Mouse (Mus musculus): ENCODE results near the gene Hist1h2bk.
A peak's percentile ranks its signal among the peaks of the same experiment; 100 is the strongest.
"Not testable (repeated sequence)": the region's sequence is repeated elsewhere in the genome, so short reads cannot be mapped to it uniquely, and the experiment has no call there.

Gene Hist1h2bk

DNA sequence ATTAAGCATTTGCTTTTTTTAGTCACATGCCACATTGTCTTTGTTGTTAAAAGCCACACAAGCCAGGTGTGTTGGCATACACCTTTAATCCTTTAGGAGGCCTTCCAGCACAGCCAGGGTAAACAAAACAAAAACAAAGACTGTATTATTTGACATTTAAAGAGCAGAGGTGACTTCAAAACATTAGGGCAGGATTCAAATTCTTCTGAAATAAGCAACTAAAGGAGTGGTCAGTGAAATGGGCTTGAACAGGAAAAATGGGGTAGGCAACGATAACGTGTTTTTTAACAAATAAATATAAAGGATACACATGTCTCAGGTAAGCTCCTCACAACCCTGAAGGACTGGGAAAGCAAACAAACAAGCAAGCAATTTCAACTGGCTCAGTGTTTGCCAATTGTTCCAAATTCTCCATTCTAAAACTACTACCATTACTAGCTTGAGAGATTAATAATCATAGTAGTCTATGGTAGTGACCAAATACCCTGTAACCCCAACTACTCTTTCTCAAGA, 4.3 kb downstream of the Hist1h2bk start:
- DNase-seq (ENCODE audit: extremely low read depth, low read depth) = no peak

DNA sequence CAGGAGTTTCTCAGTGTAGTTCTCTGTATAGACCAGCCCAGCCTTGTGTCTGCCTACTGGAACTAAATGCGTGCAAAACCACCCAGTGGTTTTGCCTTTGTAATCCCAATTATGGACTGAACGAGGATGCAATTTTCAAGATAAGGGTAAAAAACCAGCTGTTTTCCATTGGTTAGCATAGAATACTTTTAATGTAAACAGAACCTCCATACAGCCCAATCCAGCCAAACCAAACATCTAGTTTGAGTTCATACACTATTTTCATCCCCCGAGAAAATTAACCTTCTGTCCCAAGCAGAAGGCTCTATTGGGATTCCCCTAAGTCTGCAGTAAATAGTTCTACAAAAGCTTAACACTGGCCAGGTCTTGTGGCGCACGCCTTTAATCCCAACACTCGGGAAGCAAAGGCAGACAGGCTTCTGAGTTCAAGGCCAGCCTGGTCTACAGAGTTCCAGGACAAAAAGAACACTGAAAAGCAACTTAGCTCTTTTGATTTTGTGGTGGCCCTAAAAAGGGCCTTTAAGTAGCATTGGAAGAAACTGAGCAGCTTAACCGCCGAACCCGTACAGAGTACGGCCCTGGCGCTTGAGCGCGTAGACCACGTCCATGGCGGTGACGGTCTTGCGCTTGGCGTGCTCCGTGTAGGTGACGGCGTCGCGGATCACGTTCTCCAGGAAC, 4.9 kb downstream of the Hist1h2bk start:
- peak; percentile 86 for DNase-seq (ENCODE audit: extremely low read depth, low read depth)

DNA sequence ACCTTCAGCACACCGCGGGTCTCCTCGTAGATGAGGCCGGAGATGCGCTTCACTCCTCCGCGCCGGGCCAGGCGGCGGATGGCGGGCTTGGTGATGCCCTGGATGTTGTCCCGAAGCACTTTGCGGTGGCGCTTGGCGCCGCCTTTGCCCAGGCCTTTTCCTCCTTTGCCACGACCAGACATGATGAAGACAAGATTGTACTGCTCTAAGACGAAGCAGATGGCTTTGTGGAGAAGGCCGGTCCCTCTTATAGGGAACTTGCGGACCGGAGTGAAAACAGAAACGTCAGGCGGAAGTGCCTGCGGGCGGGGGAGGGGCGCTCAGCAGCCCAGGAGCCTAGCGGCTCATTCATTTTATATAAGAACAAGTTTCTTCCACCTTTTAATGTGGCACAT, 5.5 kb downstream of the Hist1h2bk start, which contains the start of gene Hist1h4i:
Gene Hist1h4i (minus strand): TSS at position 221 of the 395 bp plus-strand sequence.
- DNase-seq (ENCODE audit: extremely low read depth, low read depth) = peak; percentile 89

DNA sequence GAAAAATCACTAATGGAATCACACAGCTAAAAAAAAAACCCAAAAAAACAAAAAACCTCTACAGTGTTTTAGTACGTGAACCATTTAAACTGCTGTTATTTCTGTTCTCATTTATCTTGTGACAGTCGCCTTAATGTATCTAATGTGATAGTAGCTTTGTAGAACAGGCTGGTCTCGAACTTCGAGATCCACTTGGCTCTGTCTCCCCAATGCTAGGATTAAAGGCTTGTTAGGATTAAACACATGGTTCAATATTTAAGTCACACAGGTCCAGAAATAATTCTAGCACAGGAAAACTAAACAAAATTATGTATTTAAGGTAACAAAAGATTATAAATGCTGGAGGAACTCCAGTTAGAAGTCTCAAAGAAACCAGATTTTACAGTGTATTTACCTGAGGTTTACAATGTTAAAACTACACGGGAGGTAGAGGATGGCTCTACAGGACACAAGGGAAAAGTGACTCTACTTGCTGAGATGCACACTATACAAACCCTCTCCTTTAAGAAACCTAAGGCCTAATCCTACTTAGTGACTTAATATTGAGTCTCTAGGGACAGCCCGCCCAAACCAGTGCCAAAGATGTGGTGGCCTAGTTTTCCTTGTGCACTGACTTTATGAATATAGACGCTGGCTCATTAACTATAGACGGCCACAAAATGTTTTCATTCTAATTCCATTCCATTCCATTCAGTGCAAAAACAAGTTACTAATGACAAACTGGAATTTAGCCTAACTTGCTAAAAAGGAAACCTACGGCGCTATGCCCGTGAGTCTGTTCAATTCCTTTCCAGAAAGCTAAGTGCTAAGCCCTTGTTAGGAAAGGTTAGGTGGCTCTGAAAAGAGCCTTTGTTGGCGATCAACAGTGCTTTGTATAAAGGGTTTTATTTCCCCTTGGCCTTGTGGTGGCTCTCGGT, 6.2 kb downstream of the Hist1h2bk start:
- no peak for DNase-seq (ENCODE audit: extremely low read depth, low read depth)

DNA sequence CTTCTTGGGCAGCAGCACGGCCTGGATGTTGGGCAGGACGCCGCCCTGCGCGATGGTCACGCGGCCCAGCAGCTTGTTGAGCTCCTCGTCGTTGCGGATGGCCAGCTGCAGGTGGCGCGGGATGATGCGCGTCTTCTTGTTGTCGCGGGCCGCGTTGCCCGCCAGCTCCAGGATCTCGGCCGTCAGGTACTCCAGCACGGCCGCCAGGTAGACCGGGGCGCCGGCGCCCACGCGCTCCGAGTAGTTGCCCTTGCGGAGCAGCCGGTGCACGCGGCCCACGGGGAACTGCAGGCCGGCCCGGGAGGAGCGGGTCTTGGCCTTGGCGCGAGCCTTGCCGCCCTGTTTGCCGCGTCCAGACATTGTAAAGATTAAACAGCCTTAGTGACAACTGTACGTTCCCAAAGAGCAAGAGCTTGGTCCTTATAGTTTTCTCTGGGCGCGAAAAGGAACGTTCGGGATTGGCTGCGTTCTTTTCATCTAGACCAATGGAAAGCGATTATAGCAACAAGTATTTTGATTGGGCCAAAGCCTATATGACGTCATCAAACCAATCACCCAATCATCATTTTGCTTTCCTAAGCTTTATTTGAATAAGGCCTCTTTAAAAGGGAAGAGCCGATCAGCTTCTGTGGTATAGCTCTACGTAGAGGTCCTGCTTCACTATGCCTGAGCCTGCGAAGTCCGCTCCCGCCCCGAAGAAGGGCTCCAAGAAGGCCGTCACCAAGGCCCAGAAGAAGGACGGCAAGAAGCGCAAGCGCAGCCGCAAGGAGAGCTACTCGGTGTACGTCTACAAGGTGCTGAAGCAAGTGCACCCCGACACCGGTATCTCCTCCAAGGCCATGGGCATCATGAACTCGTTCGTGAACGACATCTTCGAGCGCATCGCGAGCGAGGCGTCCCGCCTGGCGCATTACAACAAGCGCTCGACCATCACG, 7.2 kb downstream of the Hist1h2bk start, which contains the start of the genes Hist1h2ag and Hist1h2bj:
Gene Hist1h2ag (minus strand): TSS at position 377 of the 935 bp plus-strand sequence.
Gene Hist1h2bj (plus strand): TSS at position 647 of the 935 bp plus-strand sequence.
- DNase-seq (ENCODE audit: extremely low read depth, low read depth) = peak; percentile 99

DNA sequence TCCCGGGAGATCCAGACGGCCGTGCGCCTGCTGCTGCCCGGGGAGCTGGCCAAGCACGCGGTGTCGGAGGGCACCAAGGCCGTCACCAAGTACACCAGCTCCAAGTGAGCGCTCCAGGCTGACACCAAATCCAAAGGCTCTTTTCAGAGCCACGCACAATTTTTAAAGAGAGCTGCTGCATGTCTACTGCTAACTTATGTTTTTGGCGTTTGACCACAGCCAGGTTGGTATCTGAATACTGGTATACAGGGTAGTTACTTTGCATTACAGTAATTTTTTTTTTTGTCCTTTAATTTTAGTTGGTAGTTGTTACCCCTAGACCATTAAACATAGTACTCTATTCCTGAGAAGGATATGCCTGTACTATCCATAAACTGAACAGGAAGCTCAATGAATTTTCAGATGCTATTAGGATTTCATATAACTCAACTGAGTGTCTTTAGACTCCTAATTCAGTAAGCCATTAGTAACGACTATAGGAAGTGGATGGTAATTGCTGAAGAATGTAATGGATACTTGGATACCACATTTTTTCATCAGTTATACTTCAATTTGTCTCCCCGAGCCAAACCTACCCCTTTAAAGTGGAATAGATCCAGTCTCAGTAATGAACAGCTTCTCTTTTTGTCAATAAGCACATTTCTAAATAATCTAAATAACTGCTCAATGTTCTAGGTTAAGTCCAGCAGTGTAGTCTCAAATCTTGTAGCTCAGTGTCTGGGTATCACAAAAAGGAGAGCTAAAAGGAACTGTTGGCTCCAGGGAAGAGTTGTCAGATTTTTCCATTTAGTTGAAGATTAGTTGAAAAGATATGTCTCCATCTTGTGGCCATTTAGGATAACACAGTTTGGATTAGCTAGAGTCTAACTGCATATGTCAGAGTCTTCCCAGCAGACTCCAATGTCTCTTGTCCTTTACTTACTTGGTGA, 8.1 kb downstream of the Hist1h2bk start:
- DNase-seq (ENCODE audit: extremely low read depth, low read depth) = peak; percentile 72

DNA sequence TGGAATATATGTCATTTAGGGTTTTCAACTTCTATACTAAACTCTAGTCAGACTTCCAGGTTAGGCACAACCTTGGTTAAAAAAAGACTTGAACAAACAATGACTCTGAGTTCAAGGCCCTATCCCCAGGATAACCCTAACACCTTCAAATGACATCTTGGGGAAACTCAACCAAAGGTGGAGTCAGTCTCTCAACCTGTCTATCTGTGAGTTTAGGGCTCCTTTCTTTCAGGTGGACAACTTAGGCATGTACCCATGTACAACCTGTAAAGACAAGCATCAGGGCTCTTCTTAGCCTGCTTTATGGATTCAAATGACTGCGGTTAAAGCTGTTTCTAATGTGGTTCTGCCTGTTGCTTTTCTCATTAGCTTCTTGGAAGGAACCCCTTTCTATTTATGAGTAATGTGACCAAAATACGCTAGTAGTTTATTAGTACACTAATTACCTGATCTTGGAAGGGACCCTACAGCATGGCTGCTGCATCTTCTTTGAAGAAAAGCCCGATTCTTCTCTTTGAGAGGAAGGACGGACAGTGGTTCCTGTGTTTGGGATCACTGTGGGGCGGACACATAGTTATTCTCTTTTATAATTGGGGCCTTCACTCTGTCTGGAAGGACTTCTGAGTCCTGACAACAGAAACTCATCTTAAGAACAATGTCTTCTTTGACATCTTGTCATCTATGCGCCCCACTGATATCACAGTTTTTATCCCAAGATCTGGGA, 8.9 kb downstream of the Hist1h2bk start:
- DNase-seq (ENCODE audit: extremely low read depth, low read depth) = no peak

DNA sequence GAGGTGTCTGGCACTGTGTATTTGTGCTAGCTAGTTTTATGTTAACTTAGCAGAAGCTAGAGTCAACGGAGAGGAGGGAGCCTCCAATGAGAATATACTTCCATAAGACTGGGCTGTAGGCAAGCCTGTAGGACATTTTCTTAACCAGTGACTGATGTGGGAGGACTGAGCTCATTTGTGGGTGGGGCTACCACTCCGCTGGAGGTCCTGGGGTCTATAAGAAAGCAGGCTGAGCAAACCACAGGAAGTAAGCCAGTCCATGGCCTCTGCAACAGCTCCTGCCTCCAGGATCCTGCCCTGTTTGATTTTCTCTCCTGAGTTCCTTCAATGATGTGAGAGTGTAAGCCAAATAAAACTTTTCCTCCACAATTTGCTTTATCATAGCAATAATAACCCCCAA, 9.6 kb downstream of the Hist1h2bk start:
- no peak for DNase-seq (ENCODE audit: extremely low read depth, low read depth)

DNA sequence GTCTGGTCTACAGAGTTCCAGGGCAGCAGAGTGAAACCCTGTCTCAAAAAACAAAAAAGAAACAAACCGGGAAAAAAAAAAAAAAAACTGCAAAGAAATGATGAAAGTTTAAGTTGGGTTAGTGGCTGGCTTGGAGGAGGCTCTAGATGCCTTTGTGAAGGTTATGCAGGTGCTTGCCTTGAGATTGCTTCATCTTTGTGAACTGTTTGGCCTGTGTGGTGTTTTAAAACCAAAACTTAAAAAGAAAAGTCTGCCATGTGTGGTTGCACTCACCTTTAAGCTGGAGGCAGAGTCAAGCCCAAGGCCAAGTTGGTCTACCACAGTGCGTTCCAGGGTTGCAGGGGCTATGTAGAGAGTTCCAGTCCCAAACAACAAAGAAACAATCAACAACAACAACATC, 13.4 kb downstream of the Hist1h2bk start:
- DNase-seq (ENCODE audit: extremely low read depth, low read depth) = no peak

DNA sequence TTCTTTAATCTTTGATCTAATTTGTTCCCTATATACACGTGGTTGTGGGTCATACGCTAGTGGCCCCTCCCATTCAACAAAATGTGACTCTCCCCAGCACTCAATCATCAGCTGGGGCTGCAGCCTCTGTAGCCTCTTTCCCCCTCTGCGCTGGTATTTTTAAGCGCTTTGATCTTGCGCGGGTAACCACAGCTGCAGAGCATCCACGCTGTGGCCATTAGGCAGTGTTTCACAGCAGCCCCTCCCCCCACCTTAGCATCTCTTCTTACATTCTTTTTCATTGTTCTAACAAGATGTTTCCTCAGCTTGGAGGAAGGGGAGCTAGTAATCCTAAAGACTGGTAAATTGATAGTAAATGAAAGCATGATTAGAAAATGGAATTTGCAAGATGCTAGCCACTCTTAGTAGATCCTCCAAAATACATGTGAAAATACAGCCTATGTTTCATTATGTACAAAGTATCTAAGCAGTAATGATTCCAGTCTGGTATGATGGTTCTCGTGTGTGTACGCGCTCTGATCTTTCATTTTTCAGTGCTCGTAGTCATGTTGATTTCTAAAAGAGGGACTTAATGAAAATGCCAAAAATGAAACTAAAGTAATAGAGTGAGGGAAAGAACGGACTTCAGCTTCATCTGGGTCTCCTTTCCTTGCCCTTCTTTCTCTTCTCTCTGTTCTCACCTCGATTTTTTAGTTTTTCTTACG, 14.2 kb downstream of the Hist1h2bk start:
- no peak for DNase-seq (ENCODE audit: extremely low read depth, low read depth)

DNA sequence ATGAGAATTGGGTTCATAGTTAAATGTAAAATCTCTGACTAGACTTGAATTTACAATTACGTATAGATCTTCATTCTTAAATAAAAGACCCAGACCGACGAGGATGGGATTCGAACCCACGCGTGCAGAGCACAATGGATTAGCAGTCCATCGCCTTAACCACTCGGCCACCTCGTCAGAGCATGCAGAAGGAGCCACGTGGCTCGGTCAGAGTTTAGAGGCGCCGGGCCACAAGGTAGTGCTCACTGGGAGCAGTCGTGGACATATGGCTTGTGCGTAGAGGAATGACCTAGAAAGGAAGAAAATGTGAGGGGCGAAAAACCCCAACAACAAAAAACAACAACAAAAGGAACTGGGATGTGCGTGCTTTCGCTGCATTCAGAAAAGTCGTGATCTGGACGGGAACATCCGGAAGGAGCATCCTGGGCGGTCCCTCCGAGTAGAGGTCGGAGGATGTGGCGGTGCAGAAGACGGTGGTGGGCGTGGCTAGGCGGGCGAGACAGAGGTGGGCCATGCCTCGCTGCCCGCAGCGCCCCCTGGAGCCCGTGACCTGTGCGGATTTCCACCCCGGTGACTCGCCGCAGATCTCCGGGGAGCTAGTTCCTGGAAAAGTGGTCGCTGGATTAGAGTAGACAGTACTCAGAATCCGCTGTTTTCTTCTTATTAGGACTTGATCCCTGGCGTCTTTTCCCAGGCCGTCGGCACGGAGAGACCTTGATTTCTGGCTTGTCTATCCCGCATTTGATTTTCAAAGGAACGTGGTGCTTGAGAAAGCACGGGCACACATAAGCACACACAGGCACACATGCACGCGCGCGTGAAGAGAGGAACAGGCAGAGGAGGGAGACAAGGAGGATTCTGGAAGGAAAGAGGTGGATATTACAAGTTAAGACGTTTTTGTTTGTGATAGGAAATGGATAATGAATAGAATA, 15.2 kb downstream of the Hist1h2bk start:
- DNase-seq (ENCODE audit: extremely low read depth, low read depth) = peak; percentile 83

DNA sequence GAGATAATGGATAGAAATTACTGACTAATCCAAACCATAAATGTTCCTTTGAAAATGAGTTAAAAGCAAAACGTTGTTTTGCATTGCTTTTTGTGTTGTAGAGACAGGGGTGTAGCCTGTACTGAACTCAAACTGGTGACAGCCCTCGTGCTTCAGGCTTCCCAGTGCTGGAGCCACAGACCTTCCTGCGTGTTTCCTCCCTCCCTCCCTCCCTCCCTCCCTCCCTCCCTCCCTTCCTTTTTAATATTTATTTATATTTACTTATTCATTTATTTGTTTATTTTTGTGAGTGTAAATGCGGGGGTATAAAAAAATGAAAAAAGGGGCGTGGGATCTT, 15.8 kb downstream of the Hist1h2bk start:
- DNase-seq (ENCODE audit: extremely low read depth, low read depth) = no peak

DNA sequence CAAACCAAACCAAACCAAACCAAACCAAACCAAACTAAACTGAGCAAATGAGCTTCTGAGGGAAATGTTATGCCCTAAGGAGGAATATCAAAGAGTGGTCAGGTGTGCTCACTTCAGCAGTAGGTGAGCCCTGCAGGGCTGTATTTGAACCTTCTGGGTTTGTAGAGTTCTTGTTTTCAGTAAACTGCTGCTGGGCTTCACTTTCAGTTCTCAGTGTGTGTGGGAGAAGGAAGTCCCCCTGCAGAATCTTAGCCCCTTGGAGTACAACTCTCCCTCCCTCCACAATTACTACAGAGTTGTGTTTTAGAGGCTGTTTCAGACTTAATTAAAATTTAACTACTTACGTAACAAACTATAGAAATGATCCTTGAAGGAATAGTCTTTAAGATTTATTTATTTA, 18.1 kb downstream of the Hist1h2bk start:
- DNase-seq (ENCODE audit: extremely low read depth, low read depth) = no peak

DNA sequence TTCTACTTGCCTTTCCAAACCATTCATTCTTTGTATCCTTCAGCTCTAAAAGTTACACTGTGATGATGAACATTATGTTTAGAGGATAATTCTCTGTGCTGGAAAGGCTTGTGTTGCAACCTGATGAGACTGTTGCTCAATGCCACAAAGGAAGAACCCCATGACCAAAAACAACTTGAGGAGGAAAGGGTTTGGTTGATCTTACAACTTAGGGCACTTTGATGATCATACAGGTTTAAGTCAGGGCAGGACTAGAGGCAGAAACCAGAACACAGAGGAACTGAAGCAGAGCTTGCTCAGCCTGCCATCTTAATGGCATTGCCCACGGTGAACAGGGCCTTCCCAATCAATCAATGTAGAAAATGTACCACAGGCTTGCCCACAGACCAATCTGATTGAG, 25.8 kb downstream of the Hist1h2bk start:
- DNase-seq (ENCODE audit: extremely low read depth, low read depth) = no peak

DNA sequence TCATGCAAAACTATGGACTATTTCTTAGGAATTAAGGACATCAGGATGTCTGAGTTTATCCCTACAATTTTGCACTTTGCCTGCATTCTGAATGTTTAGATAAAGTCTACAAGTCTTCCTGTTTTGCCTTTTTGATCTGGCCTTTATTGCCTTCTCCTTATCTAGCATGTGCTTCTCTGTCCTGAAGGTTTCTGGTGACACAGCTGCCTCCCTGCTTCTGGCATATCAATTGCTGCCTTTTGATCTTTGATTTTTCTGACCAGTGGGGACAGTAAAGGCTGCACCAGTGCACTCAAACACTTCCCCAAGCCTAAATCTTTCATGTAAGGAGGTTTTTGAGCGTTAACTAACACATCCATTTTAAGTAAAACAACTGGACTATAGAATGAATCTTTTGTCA, 27.8 kb downstream of the Hist1h2bk start:
- DNase-seq (ENCODE audit: extremely low read depth, low read depth) = no peak

DNA sequence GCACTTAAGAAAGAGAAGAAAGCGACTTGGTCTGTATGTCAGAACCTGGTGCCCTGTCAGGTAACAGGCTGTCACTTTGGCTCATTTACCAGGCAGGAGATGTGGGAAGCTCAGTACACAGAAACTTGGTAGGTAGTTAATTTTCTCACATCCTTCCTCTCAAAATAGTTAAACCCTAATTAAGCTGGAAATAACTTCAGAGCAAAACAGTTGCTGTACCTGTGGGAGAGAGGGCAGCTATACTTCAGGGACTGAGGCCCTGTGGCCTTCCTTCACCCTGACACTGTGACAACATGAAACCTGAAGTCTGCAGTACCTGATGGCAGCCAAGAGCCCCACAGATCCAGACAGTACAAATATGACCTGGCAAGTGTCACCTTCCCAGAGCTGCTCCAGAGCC, 48.5 kb downstream of the Hist1h2bk start, which contains the start of gene Vmn1r188:
Gene Vmn1r188 (plus strand): TSS at position 301 of the 400 bp plus-strand sequence.
- DNase-seq (ENCODE audit: extremely low read depth, low read depth) = not testable (repeated sequence)

Data from MEL-GATA-1-ER (cell line).